Mouse (Mus musculus) large intestine, adult 2 months (tissue): Measurements from ENCODE around the gene Pitpna. TPM values are rescaled to one million over a fixed set of nuclear protein-coding genes. Genes with fewer than 3 reads are reported as not detected.
"Not testable (repeated sequence)": the region's sequence is repeated elsewhere in the genome, so short reads cannot be mapped to it uniquely, and the experiment has no call there.

Experiments used
- DNase-seq: peaks from one replicate; pipeline ENCODE4 v3.0.0-alpha.2; 2012; ENCODE audit warnings: low read depth, low spot score
- WGBS: fragments of 180-500 bp; shearing (Covaris S2); methylation state at CpG from one replicate; pipeline ENCODE4 v1.1.7; 2018; 5-methylcytosine and 5-hydroxymethylcytosine counted together
- polyA plus RNA-seq: library from polyadenylated mRNA; depleted of rRNA; stranded (reverse); fragments of >200 nt; gene quantifications from 2 replicates; pipeline ENCODE4 v1.2.3, GENCODE M21; 2012

The Pitpna gene
- polyA plus RNA-seq, 1 experiment, result 168 TPM

DNA sequence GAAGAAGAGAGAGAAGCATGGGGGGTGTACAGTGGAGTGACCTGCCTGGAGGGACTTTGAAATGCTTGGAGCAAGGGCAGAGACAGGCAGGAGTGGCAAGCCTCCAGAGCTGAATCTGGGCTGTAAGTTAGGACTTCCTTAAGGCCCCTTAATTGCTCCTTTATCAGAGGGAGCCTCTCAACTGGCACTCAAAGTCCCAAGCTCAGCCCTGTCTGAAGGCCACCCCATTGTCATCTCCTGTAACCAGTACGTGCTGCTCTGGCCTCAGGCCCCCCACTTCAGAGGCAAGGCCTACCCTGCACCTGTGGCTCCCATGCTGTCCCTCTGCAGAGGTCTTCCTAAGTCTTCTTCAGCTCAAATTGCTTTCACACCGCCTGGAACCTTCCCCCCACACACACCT, 4.4 kb upstream of the Pitpna start:
- 29% methylated on average over 2 of the region's 2 CpGs for WGBS
- no peak for DNase-seq

DNA sequence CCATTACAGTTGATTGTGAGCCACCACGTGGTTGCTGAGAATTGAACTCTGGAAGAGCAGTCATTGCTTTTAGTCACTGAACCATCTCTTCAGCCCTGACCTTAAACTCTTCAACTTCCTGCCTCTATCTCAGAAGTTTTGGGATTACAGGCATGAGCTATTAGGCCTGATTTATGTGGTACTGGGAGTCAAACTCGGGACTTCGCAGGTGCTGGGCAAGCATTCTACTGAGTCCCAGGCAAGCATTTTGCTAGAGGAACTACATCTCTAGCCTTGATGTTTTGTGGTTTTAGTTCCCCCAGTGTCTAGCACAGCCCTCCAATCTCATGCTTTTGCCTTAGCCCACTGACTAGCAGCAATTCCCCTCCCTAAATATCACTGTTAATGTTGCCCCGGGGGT, 2.8 kb upstream of the Pitpna start:
- 75% methylated on average over 4 of the region's 4 CpGs for WGBS
- no peak for DNase-seq

DNA sequence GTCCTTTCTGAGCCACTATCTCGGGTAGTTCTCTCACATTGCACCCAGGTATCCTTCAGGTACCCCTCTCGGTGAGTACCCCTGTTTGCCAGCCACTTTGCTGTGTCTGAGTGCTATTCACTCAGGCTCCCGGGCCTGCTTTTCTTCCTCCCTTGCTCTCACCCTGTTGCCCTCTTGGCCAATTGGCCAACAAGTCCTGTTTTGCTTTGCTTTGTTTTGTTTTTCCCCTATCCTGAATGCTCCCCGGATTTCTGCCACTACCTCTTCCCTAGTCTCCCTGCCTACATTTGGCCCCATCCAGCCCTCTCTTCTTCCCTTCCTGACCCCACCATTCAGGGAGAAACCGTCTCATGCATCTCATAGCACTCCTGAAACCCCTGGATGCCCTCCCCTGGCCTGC, 1.9 kb upstream of the Pitpna start:
- WGBS, result 89% methylated on average over 5 of the region's 5 CpGs
- DNase-seq, result no peak

- 92% methylated on average over 5 of the region's 5 CpGs for WGBS
- DNase-seq, result no peak
Observed at GRCm38 (mm10) chr11:75586963-75587362, 934 bp upstream of the Pitpna start.

- WGBS, result 1% methylated on average over 37 of the region's 37 CpGs
Observed at GRCm38 (mm10) chr11:75588285-75588941, 516 bp downstream of the Pitpna start.

DNA sequence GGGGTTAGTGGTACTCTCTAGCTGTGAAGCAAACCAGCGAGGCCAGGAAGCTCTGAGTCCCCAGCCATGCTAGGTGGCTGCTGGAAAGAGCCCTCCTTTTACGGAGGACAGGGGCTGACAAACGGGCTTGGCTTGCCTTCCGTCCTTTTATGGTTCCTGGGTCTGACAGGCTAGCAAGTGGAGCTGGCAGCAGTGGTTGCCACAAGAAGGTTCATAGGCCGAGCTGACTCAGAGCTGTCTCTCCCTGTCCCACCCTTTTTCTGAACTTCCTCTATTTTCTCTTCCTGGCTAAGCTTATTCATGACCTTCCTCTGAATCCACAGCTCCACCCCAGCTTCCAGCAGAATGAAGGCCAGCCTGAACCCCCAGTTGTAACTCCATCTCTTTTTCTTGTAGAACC, 4.7 kb downstream of the Pitpna start:
- peak; percentile 72 for DNase-seq
- 9% methylated on average over 5 of the region's 5 CpGs for WGBS

More at GRCm38 (mm10) chr11:75588285-75588941, 516 bp downstream of the Pitpna start:
- DNase-seq, result no peak

- no peak for DNase-seq
- WGBS, result 75% methylated on average over 9 of the region's 9 CpGs
Observed at GRCm38 (mm10) chr11:75594431-75594830, 6.5 kb downstream of the Pitpna start.

- DNase-seq, result no peak
- WGBS, result 23% methylated on average over 2 of the region's 2 CpGs
Observed at GRCm38 (mm10) chr11:75595404-75595803, 7.5 kb downstream of the Pitpna start.

DNA sequence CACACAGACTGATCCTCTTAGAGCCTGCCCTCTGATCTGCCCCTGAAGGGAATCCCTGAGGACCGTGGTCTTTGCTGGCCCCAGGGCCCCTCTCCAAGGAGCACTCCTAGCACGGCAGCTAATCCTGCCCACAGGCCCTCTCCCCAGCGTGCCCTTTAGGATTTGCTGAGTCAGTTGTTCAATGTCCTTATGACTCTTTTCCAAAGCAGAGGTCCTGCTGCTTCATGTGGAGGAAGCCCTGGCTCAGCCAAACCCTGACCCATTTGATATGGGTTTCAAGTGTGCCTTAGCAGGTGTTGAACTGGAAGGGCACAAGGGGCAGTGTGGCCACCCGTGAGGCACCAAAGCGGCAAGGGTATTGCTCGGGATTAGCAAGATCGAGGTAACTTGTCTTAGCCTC, 7.9 kb downstream of the Pitpna start:
- WGBS, result 68% methylated on average over 7 of the region's 7 CpGs

GRCm38 (mm10) chr11:75596726-75597255, 8.9 kb downstream of the Pitpna start:
- WGBS, result 71% methylated on average over 3 of the region's 3 CpGs
- DNase-seq, result no peak

More for the DNA sequence above, 7.9 kb downstream of the Pitpna start:
- DNase-seq, result no peak

- 83% methylated on average over 6 of the region's 6 CpGs for WGBS
- no peak for DNase-seq
Observed at GRCm38 (mm10) chr11:75598004-75598403, 10.1 kb downstream of the Pitpna start.

DNA sequence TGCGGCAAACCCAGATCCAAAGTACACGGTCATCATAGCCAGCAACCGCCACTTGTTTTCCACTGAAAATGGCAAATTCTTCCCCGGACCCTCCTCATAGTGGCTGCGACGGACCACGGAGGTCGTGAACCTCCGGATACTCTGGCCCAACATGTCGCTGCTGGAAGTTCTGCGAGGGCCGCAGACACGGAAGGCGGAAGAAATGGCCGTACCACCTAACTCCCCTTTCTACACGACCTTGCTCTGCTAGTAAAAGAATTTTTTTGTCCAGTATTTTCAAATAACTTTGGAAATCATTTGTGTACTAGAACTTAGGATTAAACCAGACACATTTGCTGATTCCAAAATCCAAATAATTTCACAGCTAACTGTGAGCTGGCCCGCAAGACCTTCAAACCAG, 11.9 kb downstream of the Pitpna start:
- not testable (repeated sequence) for DNase-seq
- 94% methylated on average over 17 of the region's 17 CpGs for WGBS

- 36% methylated on average over 5 of the region's 5 CpGs for WGBS
- DNase-seq, result no peak
Observed at GRCm38 (mm10) chr11:75604826-75605225, 16.9 kb downstream of the Pitpna start.

DNA sequence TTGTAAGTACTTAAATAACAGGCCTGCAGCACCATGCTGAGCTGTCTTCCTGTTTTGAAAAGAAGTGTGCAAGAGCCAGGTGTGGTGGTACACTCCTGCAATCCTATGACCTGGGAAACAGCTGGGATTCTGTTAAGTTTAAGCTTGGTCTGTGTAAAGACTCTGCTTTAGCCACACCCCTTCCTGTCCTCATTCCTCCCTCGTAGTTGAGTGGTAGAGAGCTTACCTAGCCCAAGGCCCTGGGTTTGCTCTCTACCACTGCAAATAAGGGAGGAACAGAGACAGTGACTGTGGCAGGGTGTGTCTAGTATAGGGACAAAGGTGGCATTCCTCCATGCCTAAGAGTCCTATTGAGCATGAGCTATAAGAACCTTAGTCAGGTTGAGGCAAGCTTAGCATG, 17.4 kb downstream of the Pitpna start:
- peak; percentile 68 for DNase-seq
- WGBS, result 12% methylated on average over 1 of the region's 1 CpGs

DNA sequence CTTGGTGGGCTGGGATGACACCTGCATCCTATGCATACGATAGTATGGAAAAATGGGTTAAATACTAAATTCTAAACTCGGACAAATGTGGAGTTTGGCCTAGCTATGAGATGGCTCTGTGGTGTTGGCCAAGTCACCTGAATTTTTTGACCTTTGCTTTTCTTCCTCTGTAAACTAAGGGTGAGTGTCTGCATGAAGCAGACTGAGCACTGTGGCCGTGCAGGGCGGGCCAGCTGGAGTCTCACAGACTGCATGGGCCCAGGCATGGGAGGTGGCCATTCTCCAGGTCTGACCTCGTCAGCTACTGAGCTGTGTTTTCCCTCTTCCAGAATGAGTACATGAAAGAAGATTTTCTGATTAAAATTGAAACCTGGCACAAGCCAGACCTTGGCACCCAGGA, 20.9 kb downstream of the Pitpna start:
- DNase-seq, result no peak
- WGBS, result 83% methylated on average over 5 of the region's 5 CpGs

DNA sequence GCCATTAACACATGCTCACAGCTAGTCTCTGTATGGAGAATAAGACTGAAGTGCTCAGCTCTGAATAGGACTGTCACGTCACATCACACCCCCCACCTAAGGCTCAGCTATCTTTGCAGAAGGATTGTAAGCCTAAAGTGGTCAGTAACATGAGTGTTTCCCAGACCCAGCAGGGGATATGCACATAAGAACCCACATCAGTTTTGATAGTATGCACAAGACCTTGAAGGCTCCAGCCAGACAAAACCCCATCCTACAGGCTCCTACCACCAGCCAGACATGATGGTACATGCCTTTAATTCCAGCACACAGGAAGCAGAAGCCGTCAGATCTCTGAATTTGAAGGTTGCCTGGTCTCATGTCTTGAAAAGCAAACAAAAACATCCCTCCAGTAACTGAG, 22.1 kb downstream of the Pitpna start:
- no peak for DNase-seq
- 87% methylated on average over 2 of the region's 2 CpGs for WGBS

DNA sequence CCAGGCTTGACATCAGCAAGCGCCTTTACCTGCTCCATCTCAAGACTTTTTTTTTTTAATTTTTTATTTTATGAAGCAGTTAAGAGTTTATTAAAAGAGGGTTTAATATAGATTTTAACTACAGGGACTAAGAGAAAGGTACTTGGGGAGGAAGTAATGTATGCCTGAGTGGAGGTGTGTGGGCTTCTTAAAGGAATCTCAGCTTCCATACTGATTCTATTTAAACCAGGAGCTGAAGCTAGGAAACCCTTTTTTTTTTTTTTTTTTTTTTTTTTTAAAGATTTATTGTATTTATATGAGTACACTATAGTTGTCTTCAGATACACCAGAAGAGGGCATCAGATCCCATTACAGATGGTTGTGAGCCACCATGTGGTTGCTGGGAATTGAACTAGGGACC, 26.9 kb downstream of the Pitpna start:
- 97% methylated on average over 1 of the region's 1 CpGs for WGBS
- DNase-seq, result no peak

DNA sequence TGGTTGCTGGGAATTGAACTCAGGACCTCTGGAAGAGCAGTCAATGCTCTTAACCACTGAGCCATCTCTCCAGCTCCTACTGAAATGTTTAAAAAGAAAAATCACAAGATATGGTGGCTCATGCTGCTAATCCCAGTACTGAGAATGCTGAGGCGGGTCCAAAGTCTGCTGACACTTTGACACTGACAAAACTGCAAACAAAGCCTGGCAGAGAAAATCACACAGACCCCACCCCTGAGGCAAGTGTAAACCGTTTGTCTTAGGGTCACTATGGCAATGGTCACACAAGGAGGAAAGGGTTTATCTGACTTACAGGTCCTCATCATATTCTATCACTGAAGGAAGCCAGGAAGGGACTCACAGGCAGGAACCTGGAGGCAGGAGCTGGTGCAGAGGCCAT, 27.7 kb downstream of the Pitpna start:
- no peak for DNase-seq
- WGBS, result 67% methylated on average over 2 of the region's 2 CpGs

DNA sequence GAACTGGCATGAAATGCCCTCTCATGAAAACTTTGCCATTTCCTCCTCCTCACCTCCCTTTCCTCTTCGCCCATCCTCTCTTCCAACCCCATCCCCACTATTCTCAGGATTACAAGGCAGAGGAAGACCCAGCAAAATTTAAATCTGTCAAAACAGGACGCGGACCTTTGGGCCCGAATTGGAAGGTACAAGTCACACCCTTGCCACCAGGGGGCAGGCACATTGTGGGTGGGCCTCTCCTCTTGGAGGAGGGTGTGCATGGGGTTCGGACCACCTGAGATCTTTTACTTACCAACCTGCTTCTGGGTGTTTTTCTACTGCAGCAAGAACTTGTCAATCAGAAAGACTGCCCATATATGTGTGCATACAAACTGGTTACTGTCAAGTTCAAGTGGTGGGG, 31.2 kb downstream of the Pitpna start:
- WGBS, result 77% methylated on average over 5 of the region's 5 CpGs
- no peak for DNase-seq

- 65% methylated on average over 12 of the region's 12 CpGs for WGBS
Observed at GRCm38 (mm10) chr11:75620136-75620780, 32.4 kb downstream of the Pitpna start.

DNA sequence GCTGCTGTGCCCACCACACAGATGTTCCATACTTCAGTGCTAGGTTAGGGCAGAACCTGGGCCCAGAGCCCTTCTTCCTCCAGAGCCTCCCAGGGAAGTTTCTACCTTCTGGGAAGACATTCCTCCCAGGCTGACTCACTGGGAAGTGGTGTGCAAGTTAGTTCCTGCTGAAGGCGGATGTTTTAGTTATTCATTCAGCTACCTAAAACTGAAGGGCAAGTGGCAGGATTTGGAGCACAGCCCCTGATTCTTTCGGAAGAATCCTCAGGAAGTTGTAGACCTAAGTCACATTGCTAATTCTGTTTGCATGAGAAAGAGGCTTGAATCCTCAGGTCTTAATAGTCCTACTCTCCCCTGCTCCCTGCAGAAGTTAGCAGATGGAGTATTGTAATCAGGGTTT, 33.5 kb downstream of the Pitpna start:
- WGBS, result 77% methylated on average over 2 of the region's 2 CpGs
- DNase-seq, result no peak

More at GRCm38 (mm10) chr11:75620136-75620780, 32.4 kb downstream of the Pitpna start:
- DNase-seq, result no peak
